Mouse (Mus musculus) lung, adult 2 months (tissue): Measurements from ENCODE around the gene Card11. TPM values are rescaled to one million over a fixed set of nuclear protein-coding genes. Genes with fewer than 3 reads are reported as not detected.

Experiments used
- DNase-seq: peaks from one replicate; pipeline ENCODE4 v3.0.0; 2022
- H3K4me1 ChIP-seq: fragments of 200-500 bp; 2 replicates; pipeline ENCODE4 v1.6.1; 2011; ENCODE audit warnings: low read length; ENCODE audit not compliant: control insufficient read depth, insufficient read depth
- H3K4me3 ChIP-seq: fragments of 200-500 bp; replicated peaks from 2 replicates; pipeline ENCODE3; 2011; ENCODE audit warnings: low read depth, mild to moderate bottlenecking, control low read depth, low read length; ENCODE audit errors: extremely low read depth
- CTCF ChIP-seq: fragments of 200-500 bp; IDR thresholded peaks from 2 replicates; pipeline ENCODE4 v1.5.1; 2011; ENCODE audit warnings: mild to moderate bottlenecking, low read length, control low read depth; ENCODE audit not compliant: insufficient read depth
- POLR2A ChIP-seq: fragments of 200-500 bp; IDR thresholded peaks from 2 replicates; pipeline ENCODE4 v1.6.1; 2011; ENCODE audit warnings: low read depth, mild to moderate bottlenecking, control low read depth, low read length, borderline replicate concordance; ENCODE audit errors: extremely low read depth
- WGBS: fragments of 180-500 bp; shearing (Covaris S2); methylation state at CpG from one replicate; pipeline ENCODE4 v1.1.7; 2018; 5-methylcytosine and 5-hydroxymethylcytosine counted together
- polyA plus RNA-seq: library from polyadenylated mRNA; depleted of rRNA; stranded (reverse); fragments of >200 nt; gene quantifications from 2 replicates; pipeline ENCODE4 v1.2.3, GENCODE M21; 2012

The Card11 gene
- polyA plus RNA-seq, 1 experiment: 15.3 TPM

- TF ChIP-seq POLR2A (no peak), CTCF (no peak)
- H3K4me3 ChIP-seq: no peak overlapping the region
- 71% methylated on average over 7 of the region's 7 CpGs for WGBS
Observed at GRCm38 (mm10) chr5:140999178-140999672, 1.2 kb downstream of the Card11 start.

GRCm38 (mm10) chr5:140997767-140998166 lies 2.6 kb downstream of the Card11 start:
- TF ChIP-seq CTCF (peak; percentile 15; the same call in 1 of the 2 replicates), POLR2A (no peak)
- no peak for DNase-seq
- Histone ChIP-seq H3K4me3 (no peak overlapping the region), H3K4me1 (no peaks in the 10 kb centered on the region)
- 73% methylated on average over 4 of the region's 4 CpGs for WGBS

More at GRCm38 (mm10) chr5:140999178-140999672, 1.2 kb downstream of the Card11 start:
- no peaks in the 10 kb centered on the region for H3K4me1 ChIP-seq
- no peak for DNase-seq

- WGBS: 46% methylated on average over 11 of the region's 11 CpGs
- no peak for DNase-seq
- Histone ChIP-seq H3K4me1 (no peaks in the 10 kb centered on the region), H3K4me3 (no peak overlapping the region)
- TF ChIP-seq POLR2A (no peak), CTCF (no peak)
Observed at GRCm38 (mm10) chr5:140992093-140993070, 8.0 kb downstream of the Card11 start.

GRCm38 (mm10) chr5:140985311-140986050 lies 14.9 kb downstream of the Card11 start:
- 83% methylated on average over 9 of the region's 9 CpGs for WGBS
- Histone ChIP-seq H3K4me1 (no peaks in the 10 kb centered on the region; the same call in 1 of the 2 replicates), H3K4me3 (no peak overlapping the region)
- DNase-seq: no peak
- no peak for TF ChIP-seq POLR2A
- TF ChIP-seq CTCF: no peak

- no peak for TF ChIP-seq POLR2A
- no peak for TF ChIP-seq CTCF
- Histone ChIP-seq H3K4me3 (no peak overlapping the region), H3K4me1 (no peaks in the 10 kb centered on the region; the same call in 1 of the 2 replicates)
- WGBS: 22% methylated on average over 6 of the region's 6 CpGs
- DNase-seq: no peak
Observed at GRCm38 (mm10) chr5:140981370-140981805, 19.0 kb downstream of the Card11 start.

- TF ChIP-seq POLR2A (no peak), CTCF (no peak)
- H3K4me1 ChIP-seq: no peaks in the 10 kb centered on the region; the same call in 1 of the 2 replicates
- 62% methylated on average over 5 of the region's 5 CpGs for WGBS
- no peak for DNase-seq
- H3K4me3 ChIP-seq: no peak overlapping the region
Observed at GRCm38 (mm10) chr5:140980783-140981182, 19.6 kb downstream of the Card11 start.

- Histone ChIP-seq H3K4me3 (no peak overlapping the region), H3K4me1 (no peaks in the 10 kb centered on the region; the same call in 1 of the 2 replicates)
- WGBS: 72% methylated on average over 2 of the region's 2 CpGs
- no peak for DNase-seq
- TF ChIP-seq POLR2A (no peak), CTCF (no peak)
Observed at GRCm38 (mm10) chr5:140980051-140980450, 20.3 kb downstream of the Card11 start.

GRCm38 (mm10) chr5:140962945-140963344 lies 37.4 kb downstream of the Card11 start:
- TF ChIP-seq POLR2A (no peak), CTCF (peak; percentile 57)
- peak; percentile 14 for DNase-seq
- Histone ChIP-seq H3K4me3 (no peak overlapping the region), H3K4me1 (no peaks in the 10 kb centered on the region)
- WGBS: 34% methylated on average over 9 of the region's 9 CpGs

- H3K4me1 ChIP-seq: no peaks in the 10 kb centered on the region
- DNase-seq: no peak
- TF ChIP-seq CTCF (no peak), POLR2A (no peak)
- H3K4me3 ChIP-seq: no peak overlapping the region
- WGBS: 85% methylated on average over 6 of the region's 6 CpGs
Observed at GRCm38 (mm10) chr5:140960732-140961131, 39.6 kb downstream of the Card11 start.
